Comparison of ENCODE assay signal across 14 mouse cellular contexts in genomic region chr11:68274331-68274811, GRCm38 (mm10).
DNase-seq lines count a peak whose midpoint lies in the region; ATAC-seq lines count a peak whose summit lies in the region.
"Had no signal": no experiment of that assay in that cellular context is flagged by ENCODE, and none has a peak within 500 bp of the region (broad histone marks: within the 10 kb centered on the region; RNA-seq: fewer than 3 reads in every experiment).

No protein-coding gene starts in this region.

- peak; percentile 24 for DNase-seq in gastrocnemius, postnatal 14 days
- DNase-seq in gastrocnemius, postnatal 36 days = no peak
- DNase-seq in midbrain, embryonic 11.5 days (ENCODE audit: low spot score, missing footprints) = peak; percentile 94
- DNase-seq in retina, postnatal 1 day = peak; percentile 32
- DNase-seq in kidney, adult 9 months = no peak
- no peak for DNase-seq in frontal cortex, postnatal 10 days (ENCODE audit: low spot score in 2 of 2)
- DNase-seq: adrenal gland, postnatal 25 days; cerebellum, adult 18-20 months; heart, postnatal 36 days; kidney, postnatal 25 days; right cerebral cortex, postnatal 14 days had no signal

- intact Hi-C loops in gastrocnemius, postnatal 14 days (cut with DNase I; ENCODE audit: low total_unique reads) = no loop called here
- intact Hi-C loops in gastrocnemius, postnatal 36 days (cut with DNase I) = no loop called here

- WGBS in forebrain, embryonic 15.5 days = 12% methylated on average over 10 of the region's 10 CpGs
- WGBS in midbrain, embryonic 11.5 days = 16% methylated on average over 10 of the region's 10 CpGs

- H3K4me3 ChIP-seq in forebrain, embryonic 15.5 days = no peak overlapping the region
- no peak overlapping the region for H3K4me3 ChIP-seq in midbrain, embryonic 11.5 days (ENCODE audit: low read depth, low read length)
- H3K4me3 ChIP-seq: liver, embryonic 15.5 days had no signal

- no peak overlapping the region for H3K9ac ChIP-seq in forebrain, embryonic 15.5 days (replicated peaks)
- H3K9ac ChIP-seq in midbrain, embryonic 11.5 days (ENCODE audit: low read length) = 0 out of 2 replicates have a peak overlapping the region, but pooled peaks have one; percentile 31
- H3K9ac ChIP-seq: liver, embryonic 15.5 days had no signal

- no peaks in the 10 kb centered on the region for H3K9me3 ChIP-seq in forebrain, embryonic 15.5 days
- H3K9me3 ChIP-seq in midbrain, embryonic 11.5 days (ENCODE audit: control insufficient read depth, low read length) = no peaks in the 10 kb centered on the region
- H3K9me3 ChIP-seq: liver, embryonic 15.5 days had no signal

- no peak overlapping the region for H3K27ac ChIP-seq in forebrain, embryonic 15.5 days (replicated peaks)
- peak overlapping the region; percentile 82 for H3K27ac ChIP-seq in midbrain, embryonic 11.5 days (ENCODE audit: low read depth, low read length)
- H3K27ac ChIP-seq: liver, embryonic 15.5 days had no signal

- no peaks in the 10 kb centered on the region for H3K27me3 ChIP-seq in forebrain, embryonic 15.5 days
- H3K27me3 ChIP-seq in midbrain, embryonic 11.5 days (ENCODE audit: control insufficient read depth, insufficient read depth, low read length) = peaks cover 11% of the 10 kb centered on the region

- peaks cover 15% of the 10 kb centered on the region for H3K4me1 ChIP-seq in forebrain, embryonic 15.5 days
- peaks cover 49% of the 10 kb centered on the region for H3K4me1 ChIP-seq in midbrain, embryonic 11.5 days (ENCODE audit: control insufficient read depth, insufficient read depth, low read length)
- H3K4me1 ChIP-seq: liver, embryonic 15.5 days had no signal

- no peaks in the 10 kb centered on the region for H3K36me3 ChIP-seq in forebrain, embryonic 15.5 days
- H3K36me3 ChIP-seq in midbrain, embryonic 11.5 days (ENCODE audit: control insufficient read depth, insufficient read depth, low read length) = peaks cover 2% of the 10 kb centered on the region; the same call in 1 of the 2 replicates
- H3K36me3 ChIP-seq: liver, embryonic 15.5 days had no signal

- no peak overlapping the region for H3K4me2 ChIP-seq in forebrain, embryonic 15.5 days (replicated peaks)
- H3K4me2 ChIP-seq in midbrain, embryonic 11.5 days = peak overlapping the region; percentile 26; the same call in 1 of the 2 replicates
- H3K4me2 ChIP-seq: liver, embryonic 15.5 days had no signal

- ATAC-seq in forebrain, embryonic 15.5 days (replicated peaks) = peak; percentile 63; the same call in 1 of the 2 replicates
- peak; percentile 92 for ATAC-seq in midbrain, embryonic 11.5 days (ENCODE audit: low FRiP score)
- ATAC-seq in megakaryocyte progenitor cell, adult 5-6 weeks (replicated peaks; ENCODE audit: poor library complexity) = no peak

Comparison
In these comparisons a context has a peak if more than half of its experiments do, and no peak if none do; other contexts are left out.
1. DNase-seq: peak in gastrocnemius, postnatal 14 days (single experiment), midbrain, embryonic 11.5 days (single experiment) and retina, postnatal 1 day (single experiment); none in gastrocnemius, postnatal 36 days (0 of 2), kidney, adult 9 months (single experiment) and frontal cortex, postnatal 10 days (0 of 2).